Mouse (Mus musculus) mouse embryonic stem cell (cell line): ENCODE data around the gene Pik3r6.

Experiments
- in situ Hi-C, 2 experiments: fragments of 300-500 bp; cut with MboI; formaldehyde crosslinking; loops; 1 replicate in 1 of 2; 3 replicates in 1 of 2; pipeline ENCODE4 v1.14.3; 2019 to 2020; ENCODE audit warnings: low sequenced_read_pairs in 2 of 2, low pct_unique_long_range_greater_than_20kb in 1 of 2, mixed read lengths in 1 of 2; ENCODE audit not compliant: unreplicated experiment in 1 of 2

Pik3r6 gene

DNA sequence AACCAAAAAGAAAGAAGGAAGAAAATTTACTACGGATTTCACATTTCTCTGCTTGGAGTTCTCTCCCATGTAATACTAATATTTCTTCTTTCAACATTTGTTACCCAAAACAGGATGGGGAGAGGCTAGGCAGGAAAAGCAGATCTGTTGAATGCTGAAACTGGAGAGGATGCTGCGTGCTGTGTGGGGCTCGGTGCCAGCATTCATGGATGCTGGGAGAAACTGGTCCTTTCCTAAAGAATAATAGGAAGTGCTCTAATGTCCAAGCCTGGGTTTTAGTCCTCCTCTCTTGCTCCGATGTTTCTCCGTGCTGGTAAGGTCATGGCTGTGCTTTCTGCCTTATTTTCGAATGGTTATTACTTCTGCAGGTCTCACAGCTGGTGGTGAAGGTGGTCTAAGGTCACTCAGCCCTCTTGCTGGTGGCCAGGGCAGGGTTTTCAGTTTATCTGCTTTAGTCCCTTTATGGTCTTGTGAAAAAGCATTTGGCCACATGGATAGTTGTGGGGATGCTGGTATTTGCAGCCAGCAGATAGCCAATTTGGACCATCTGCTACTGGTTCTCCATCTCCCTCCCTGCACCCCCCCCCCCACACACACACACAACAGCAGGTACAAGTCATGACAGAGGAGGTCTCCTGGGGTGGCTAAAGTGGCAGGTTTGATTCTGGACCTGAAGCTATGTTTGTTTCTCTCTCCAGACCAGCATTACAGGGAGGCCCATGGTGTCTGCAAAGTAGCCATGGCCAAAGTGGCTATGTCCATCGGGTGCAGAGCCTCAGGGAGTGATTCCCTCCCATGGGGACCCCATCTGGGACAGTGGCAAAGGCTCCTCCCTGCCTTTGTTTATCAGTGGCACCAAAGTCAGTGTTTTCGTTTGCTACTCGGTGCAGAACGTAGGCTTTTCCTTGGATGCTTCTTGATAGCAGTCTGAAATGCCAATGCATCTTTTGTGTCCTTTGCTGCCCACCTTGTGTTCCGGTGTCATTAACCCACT is 59.4 kb downstream of the Pik3r6 start:
- in situ Hi-C loops, result no loop called here

GRCm38 (mm10) chr11:68564356-68565031 is 61.7 kb downstream of the Pik3r6 start:
- in situ Hi-C loops, result no loop called here

DNA sequence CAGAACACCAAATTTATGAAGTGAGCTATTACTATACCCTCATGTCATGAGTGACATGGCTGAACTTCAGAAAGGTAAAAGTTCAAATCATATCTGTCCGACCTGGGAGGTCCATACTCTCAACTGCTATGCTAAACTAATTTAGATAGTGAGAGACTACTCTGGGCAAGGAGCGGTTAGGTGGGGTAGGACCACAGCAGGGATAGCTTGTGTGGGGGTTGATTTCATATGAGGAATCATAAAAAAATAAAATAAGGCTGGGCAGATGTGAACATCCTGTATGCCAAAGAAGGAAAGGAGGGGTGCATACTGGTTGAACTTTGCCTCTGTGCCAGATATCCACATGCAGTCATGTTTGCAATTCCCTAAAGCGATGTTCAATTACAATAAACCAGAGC is 62.2 kb downstream of the Pik3r6 start:
- in situ Hi-C loops, result no loop called here

DNA sequence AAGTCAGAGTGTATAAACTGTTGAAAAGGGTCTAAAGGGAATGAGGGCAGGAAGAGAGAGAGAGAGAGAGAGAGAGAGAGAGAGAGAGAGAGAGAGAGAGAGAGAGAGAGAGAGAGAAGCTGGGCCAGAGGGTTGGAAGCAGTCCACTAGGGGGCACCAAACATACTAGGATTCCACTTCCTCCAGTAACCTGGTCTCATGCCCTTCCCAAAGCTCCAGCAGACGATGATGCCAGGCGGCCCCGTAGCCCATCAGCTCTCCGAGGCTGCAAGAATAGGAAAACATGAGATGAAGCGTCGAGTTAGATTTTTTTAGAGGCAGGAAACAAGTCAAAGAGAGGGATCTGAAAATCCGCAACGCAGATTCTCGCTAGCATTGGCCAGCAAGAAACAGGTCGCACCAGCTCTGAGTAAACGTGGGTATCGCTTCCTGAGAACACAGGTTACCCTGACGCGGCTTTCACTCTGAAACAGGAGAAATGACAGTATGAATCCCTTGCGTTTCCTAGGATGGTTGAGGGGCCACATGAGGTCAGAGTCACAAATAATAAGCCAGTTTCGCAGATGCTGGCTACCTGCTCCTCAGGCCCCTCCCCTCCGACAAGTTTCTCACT is 63.7 kb downstream of the Pik3r6 start:
- in situ Hi-C loops, result no loop called here

GRCm38 (mm10) chr11:68570861-68571260 is 68.0 kb downstream of the Pik3r6 start:
- in situ Hi-C loops, result loop anchor here in 1 of 2 experiments (10.0 kb wide), 1 partner anchor 144 kb away; no protein-coding TSS in a partner anchor

GRCm38 (mm10) chr11:68577076-68577475 is 74.3 kb downstream of the Pik3r6 start:
- in situ Hi-C loops, result loop anchor here in 1 of 2 experiments (10.0 kb wide), 1 partner anchor 138 kb away; no protein-coding TSS in a partner anchor

- in situ Hi-C loops, result loop anchor here in 1 of 2 experiments (10.0 kb wide), 1 partner anchor 135 kb away; no protein-coding TSS in a partner anchor
Observed at GRCm38 (mm10) chr11:68579462-68579881, 76.7 kb downstream of the Pik3r6 start.

DNA sequence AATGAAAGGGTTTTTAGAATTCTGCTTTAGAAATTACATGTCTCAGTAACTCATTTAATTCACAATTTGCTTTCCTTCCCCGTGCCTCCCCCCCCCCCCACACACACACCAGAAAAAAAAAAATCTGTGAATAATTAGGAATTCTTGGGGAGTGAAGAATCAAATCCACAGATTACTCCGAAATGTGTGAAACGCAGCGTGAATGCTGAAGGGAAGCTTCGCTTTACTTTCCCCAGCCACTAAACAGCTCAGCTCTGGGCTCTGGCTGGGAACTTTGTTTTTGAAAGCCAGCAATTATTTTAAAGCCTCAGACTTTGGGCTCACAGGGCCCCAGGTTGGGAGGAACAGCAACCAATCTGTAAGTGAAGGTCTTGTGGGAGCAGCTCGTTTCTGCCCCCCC is 77.7 kb downstream of the Pik3r6 start:
- in situ Hi-C loops, result loop anchor here in 1 of 2 experiments (10.0 kb wide), 1 partner anchor 134 kb away; no protein-coding TSS in a partner anchor

DNA sequence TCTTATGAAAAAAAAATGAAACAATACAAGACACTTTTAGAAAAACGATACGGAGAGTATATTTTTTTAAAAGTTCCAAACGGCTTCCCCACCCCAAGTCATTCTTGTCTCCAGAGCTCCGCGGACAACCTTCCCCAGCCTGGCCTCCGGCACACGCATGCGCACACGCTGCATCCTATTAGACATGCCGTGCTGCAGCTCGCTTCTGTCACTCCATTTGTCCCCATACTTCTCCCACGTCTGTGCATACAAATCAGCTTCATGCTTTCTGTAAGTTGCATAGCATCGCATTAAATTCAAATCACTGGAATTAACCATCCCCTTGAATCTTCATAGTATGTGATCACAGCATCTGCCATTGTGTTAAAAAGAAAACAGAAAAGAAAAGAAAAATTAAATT is 80.4 kb downstream of the Pik3r6 start:
- in situ Hi-C loops, result loop anchor here in 1 of 2 experiments (10.0 kb wide), 1 partner anchor 132 kb away; no protein-coding TSS in a partner anchor

DNA sequence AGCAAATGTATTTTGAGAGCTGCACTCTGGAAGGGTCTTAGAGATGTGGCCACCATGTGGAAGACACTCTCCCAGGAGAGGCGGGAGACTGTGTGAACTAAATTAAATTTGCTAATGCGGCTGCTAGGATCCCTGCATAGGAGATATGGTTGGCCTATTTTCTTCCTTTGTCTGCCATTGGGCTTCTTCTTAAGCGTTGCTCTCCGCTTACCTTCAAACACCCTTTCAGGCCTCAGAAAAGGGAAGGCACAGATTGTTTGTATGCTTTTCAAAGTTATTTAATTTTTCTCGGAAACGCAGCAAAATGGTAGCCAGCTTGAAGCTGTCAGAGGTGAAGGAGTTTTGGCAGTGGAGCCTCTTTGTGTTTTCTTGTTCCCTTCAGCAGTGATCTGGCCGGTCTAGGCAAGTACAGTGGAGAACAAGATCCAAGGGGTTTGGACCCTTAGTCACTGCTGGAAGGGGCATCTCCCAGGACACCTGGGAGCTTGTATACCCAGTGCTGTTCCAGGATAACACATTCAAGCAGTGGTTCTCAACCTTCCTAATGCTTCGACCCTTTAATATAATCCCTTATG is 81.2 kb downstream of the Pik3r6 start:
- in situ Hi-C loops, result loop anchor here in 1 of 2 experiments (10.0 kb wide), 1 partner anchor 131 kb away; no protein-coding TSS in a partner anchor

GRCm38 (mm10) chr11:68585890-68586289 is 83.1 kb downstream of the Pik3r6 start:
- in situ Hi-C loops, result loop anchor here in 1 of 2 experiments (10.0 kb wide), 1 partner anchor 129 kb away; no protein-coding TSS in a partner anchor

DNA sequence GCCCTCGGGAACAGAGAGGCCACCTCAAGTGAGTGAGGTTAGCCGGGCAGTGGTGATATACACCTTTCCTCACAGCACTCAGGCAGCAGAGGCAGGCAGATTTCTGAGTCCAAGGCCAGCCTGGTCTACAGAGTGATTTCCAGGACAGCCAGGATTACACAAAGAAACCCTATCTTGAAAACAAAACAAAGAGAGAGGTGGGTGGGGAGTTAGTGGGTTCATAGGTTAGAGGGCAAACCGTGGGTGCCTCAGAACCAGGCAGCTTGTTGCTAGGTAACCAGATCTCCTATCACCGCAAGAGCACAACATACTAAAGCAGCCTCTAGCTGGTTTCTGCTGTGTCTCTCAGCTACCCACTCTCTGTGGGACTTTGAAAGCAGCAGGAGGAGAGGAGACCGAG is 83.9 kb downstream of the Pik3r6 start, which contains the start of gene Ccdc42:
Gene Ccdc42, plus strand, starts transcription at position 301 of the 400 bp plus-strand sequence.
- in situ Hi-C loops, result loop anchor here in 1 of 2 experiments (10.0 kb wide), 1 partner anchor 128 kb away; no protein-coding TSS in a partner anchor

GRCm38 (mm10) chr11:68589055-68589809 is 86.4 kb downstream of the Pik3r6 start:
- in situ Hi-C loops, result loop anchor here in 1 of 2 experiments (10.0 kb wide), 1 partner anchor 126 kb away; no protein-coding TSS in a partner anchor

DNA sequence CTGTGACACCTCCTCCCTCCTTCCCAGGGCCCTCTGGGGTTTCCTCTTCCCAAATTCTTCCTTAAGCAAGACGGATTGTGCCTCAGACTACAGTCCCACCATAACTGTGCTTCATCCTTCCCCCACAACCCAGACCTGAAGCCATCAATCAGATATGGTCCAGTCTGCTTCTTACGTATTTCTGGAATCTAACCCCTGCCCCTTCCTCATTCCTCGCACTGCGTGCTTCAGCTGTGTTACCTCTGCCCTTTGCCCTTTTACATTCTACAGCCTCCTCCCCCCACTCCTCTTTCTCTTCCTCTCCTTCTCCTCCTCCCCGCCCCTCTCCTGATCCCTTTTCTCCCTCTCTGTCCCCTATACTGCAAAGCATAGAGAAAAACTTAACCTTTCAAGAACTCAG is 88.9 kb downstream of the Pik3r6 start:
- in situ Hi-C loops, result no loop called here

- in situ Hi-C loops, result no loop called here
Observed at GRCm38 (mm10) chr11:68593247-68593646, 90.4 kb downstream of the Pik3r6 start.

DNA sequence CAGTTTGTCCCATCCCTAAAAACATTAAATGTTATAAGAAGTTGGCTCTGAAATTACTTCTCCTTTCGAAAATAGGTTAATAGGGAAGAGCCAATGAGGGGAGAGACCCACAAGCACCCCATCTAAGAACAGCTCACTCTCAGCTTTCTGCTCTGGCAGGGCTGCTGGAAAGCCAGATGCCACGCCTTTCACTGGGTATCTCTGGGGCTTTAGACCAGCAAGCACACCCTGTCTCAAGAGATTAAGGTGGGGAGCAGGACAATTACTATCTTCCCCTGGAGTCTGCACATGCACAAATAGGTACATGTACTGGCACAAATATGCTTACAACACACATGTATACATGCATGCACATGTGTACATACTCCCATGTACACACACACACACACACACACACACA is 95.1 kb downstream of the Pik3r6 start:
- in situ Hi-C loops, result no loop called here

DNA sequence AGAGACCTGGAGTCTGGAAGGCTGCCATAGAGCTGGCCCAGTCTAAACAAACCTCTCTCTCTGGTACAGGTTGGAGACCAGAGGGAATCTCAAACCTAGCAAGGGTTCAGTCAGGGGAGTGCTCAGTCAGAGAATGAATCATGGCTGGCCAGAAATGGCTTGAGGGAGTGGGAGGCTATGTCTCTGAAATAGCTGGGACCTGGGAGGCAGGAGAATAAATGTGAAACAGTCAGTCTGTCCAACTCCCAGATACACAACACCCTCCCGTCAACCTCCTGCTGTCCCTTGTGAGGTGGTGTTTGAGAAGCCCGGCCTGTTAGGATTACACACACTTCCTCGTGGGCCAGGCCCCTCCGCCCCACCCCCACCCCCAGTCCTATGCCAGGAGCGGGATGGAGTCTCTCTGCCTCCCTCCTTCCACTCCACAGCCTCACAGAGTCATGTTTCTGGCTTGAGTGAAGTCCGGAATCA is 97.8 kb downstream of the Pik3r6 start:
- in situ Hi-C loops, result no loop called here
